Mouse (Mus musculus) bone marrow macrophage, adult 2 months (primary cell): Measurements from ENCODE around the gene Btnl1. TPM values are rescaled to one million over a fixed set of nuclear protein-coding genes. Genes with fewer than 3 reads are reported as not detected.
A peak's percentile ranks its signal among the peaks of the same experiment; 100 is the strongest.

Experiments used
- H3K27ac ChIP-seq: 2 replicates; pipeline ENCODE4 v1.5.1; 2012; ENCODE audit warnings: low read depth, low read length; ENCODE audit not compliant: insufficient read depth
- H3K4me1 ChIP-seq: 2 replicates; pipeline ENCODE4 v1.6.1; 2012; ENCODE audit warnings: low read length; ENCODE audit not compliant: control insufficient read depth, insufficient read depth
- H3K4me3 ChIP-seq: 2 replicates; pipeline ENCODE4 v1.5.1; 2012; ENCODE audit warnings: mild to moderate bottlenecking, low read length, moderate library complexity; ENCODE audit not compliant: insufficient read depth
- CTCF ChIP-seq: IDR thresholded peaks from 2 replicates; pipeline ENCODE4 v1.5.1; 2012; ENCODE audit warnings: low read depth, mild to moderate bottlenecking, low read length, moderate library complexity
- POLR2A ChIP-seq: IDR thresholded peaks from 2 replicates; pipeline ENCODE4 v1.6.1; 2012; ENCODE audit warnings: mild to moderate bottlenecking, low read depth, low read length, borderline replicate concordance
- polyA plus RNA-seq: library from polyadenylated mRNA; stranded (reverse); fragments of >200 nt; gene quantifications from 2 replicates; pipeline ENCODE4 v1.2.4, GENCODE M21; 2012; ENCODE audit not compliant: missing spikeins, insufficient read depth, insufficient read length

The Btnl1 gene
- polyA plus RNA-seq, 1 experiment = not detected

DNA sequence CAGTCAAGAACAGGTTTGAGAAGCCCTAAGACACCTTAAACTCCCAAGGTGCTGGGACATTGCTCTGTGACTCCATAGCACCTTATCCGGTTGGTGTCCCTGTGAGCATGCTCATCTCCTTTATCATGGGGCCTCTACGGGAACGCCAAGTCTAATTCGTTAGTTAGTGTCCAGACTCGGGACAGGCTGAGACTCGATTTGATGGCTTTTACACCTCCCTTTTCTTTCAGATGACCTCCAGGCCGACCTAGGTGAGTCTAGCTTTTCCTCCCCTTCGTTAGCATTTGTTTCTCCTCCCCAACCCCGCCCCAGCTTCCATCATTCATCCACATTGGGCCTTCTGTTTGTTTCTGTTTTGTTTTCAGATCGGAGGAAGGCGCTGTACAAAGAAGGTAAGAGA, 4.9 kb downstream of the Btnl1 start:
- H3K4me1 ChIP-seq = peaks cover 7% of the 10 kb centered on the region
- TF ChIP-seq POLR2A (no peak), CTCF (no peak)
- H3K4me3 ChIP-seq = no peak overlapping the region
- no peak overlapping the region for H3K27ac ChIP-seq

GRCm38 (mm10) chr17:34383212-34383611, 6.3 kb downstream of the Btnl1 start:
- peak; percentile 56; the same call in 1 of the 2 replicates for TF ChIP-seq CTCF
- TF ChIP-seq POLR2A = no peak
- H3K27ac ChIP-seq = no peak overlapping the region
- H3K4me1 ChIP-seq = no peaks in the 10 kb centered on the region
- H3K4me3 ChIP-seq = no peak overlapping the region

DNA sequence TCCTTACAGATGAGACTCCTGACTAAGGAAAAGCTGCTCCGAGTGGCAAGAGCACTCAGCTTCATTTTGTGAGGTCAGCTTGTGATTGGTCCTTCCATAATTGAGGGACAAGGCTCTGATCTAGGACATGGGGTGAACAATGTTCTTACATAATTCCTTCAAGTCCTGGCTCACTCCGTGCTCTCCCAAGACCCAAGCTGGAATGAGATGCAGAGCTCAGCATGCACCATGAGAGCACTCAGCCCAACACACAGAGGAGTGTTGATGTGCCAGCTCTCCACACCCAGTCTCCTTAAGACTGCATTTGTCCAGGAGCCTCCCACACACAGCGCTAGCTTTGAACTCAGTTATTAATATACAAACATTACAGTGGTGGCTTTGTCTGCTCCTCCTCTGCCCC, 7.8 kb downstream of the Btnl1 start:
- TF ChIP-seq CTCF = no peak
- TF ChIP-seq POLR2A = no peak
- Histone ChIP-seq H3K4me1 (no peaks in the 10 kb centered on the region), H3K4me3 (no peak overlapping the region), H3K27ac (no peak overlapping the region)

DNA sequence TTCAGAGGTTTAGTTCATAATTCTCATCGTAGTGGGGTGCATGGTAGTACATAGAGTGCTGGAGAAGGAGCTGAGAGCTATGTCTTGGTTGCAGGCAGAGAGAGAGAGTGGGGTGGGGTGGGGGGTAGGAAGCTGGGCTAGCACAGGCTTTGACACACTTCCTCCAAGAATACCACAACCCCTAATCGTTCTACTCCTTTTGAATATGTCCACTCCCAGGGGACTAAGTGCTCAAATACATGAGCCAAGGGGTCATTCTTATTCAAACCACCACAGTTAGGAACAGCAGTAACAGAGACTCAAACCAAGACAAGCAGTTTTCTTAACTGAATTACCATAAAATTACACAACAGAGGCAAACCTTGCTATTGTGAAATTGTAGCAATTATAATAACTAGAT, 9.7 kb downstream of the Btnl1 start:
- Histone ChIP-seq H3K27ac (no peak overlapping the region), H3K4me1 (no peaks in the 10 kb centered on the region), H3K4me3 (no peak overlapping the region)
- TF ChIP-seq POLR2A = no peak
- no peak for TF ChIP-seq CTCF

- no peak overlapping the region for H3K27ac ChIP-seq
- H3K4me3 ChIP-seq = no peak overlapping the region
- 0 out of 2 replicates have a peak, but pooled peaks cover 3% of the 10 kb centered on the region for H3K4me1 ChIP-seq
- TF ChIP-seq CTCF = 0 out of 2 replicates have a peak, but pooled peaks have one; percentile 14
- no peak for TF ChIP-seq POLR2A
Observed at GRCm38 (mm10) chr17:34388513-34388912, 11.6 kb downstream of the Btnl1 start.

DNA sequence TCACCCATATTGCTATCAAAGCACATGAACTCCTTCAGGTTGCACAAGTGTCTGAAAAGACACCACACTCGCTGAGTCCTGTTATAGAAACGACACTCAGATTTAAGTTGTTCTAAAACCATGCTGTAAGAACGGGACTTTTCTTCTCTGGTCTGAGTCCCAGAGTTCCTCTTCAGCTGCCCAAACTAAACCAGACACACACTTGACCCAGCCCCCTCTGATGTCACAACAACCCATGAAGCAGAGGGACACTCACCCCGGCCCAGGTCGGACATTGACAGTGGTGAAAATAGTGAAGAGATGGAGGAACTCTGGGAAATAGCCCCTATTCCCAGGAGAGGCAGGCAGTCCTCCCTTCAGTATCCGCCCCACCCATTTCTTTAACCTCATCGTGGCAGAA, 14.6 kb downstream of the Btnl1 start:
- H3K4me3 ChIP-seq = no peak overlapping the region
- 0 out of 2 replicates have a peak, but pooled peaks cover 3% of the 10 kb centered on the region for H3K4me1 ChIP-seq
- no peak overlapping the region for H3K27ac ChIP-seq

GRCm38 (mm10) chr17:34392321-34392720, 15.4 kb downstream of the Btnl1 start:
- Histone ChIP-seq H3K27ac (no peak overlapping the region), H3K4me1 (0 out of 2 replicates have a peak, but pooled peaks cover 3% of the 10 kb centered on the region), H3K4me3 (peak overlapping the region; percentile 11)
- no peak for TF ChIP-seq CTCF
- TF ChIP-seq POLR2A = no peak

More for the DNA sequence above, 14.6 kb downstream of the Btnl1 start:
- no peak for TF ChIP-seq POLR2A
- no peak for TF ChIP-seq CTCF

- TF ChIP-seq POLR2A (no peak), CTCF (no peak)
Observed at GRCm38 (mm10) chr17:34397357-34397756, 20.4 kb downstream of the Btnl1 start.

GRCm38 (mm10) chr17:34398058-34398710, 21.3 kb downstream of the Btnl1 start:
- Histone ChIP-seq H3K27ac (no peak overlapping the region), H3K4me3 (peak overlapping the region; percentile 59), H3K4me1 (no peaks in the 10 kb centered on the region)
- TF ChIP-seq POLR2A = no peak
- no peak for TF ChIP-seq CTCF

More at GRCm38 (mm10) chr17:34397357-34397756, 20.4 kb downstream of the Btnl1 start:
- Histone ChIP-seq H3K4me1 (no peaks in the 10 kb centered on the region), H3K27ac (no peak overlapping the region), H3K4me3 (no peak overlapping the region)

GRCm38 (mm10) chr17:34398711-34399393, 21.9 kb downstream of the Btnl1 start, which contains the start of gene BC051142:
BC051142 (plus strand) TSS chr17:34398820.
- TF ChIP-seq POLR2A (no peak), CTCF (no peak)
- Histone ChIP-seq H3K4me3 (peak within 1 kb of the TSS; percentile 59), H3K4me1 (no peaks in the 10 kb centered on the region), H3K27ac (no peak within 1 kb of the TSS)
